Mouse (Mus musculus) adipocyte (in vitro differentiated cells): ENCODE results near the gene Gm10944.

Source experiments
- DNase-seq: peaks from one replicate; pipeline ENCODE4 v3.0.0-alpha.2; 2016; ENCODE audit warnings: low spot score

The Gm10944 gene

GRCm38 (mm10) chr10:10681048-10681447 is at the start of gene Gm10944:
Gene Gm10944, plus strand, starts transcription at chr10:10681348.
- DNase-seq, result no peak

GRCm38 (mm10) chr10:10655991-10656390 is 25.2 kb upstream of the Gm10944 start:
- no peak for DNase-seq

- no peak for DNase-seq
Measured at GRCm38 (mm10) chr10:10656621-10657020, 24.5 kb upstream of the Gm10944 start.

GRCm38 (mm10) chr10:10659161-10659560 is 22.0 kb upstream of the Gm10944 start:
- no peak for DNase-seq

- no peak for DNase-seq
Measured at GRCm38 (mm10) chr10:10659976-10660375, 21.2 kb upstream of the Gm10944 start.

DNA sequence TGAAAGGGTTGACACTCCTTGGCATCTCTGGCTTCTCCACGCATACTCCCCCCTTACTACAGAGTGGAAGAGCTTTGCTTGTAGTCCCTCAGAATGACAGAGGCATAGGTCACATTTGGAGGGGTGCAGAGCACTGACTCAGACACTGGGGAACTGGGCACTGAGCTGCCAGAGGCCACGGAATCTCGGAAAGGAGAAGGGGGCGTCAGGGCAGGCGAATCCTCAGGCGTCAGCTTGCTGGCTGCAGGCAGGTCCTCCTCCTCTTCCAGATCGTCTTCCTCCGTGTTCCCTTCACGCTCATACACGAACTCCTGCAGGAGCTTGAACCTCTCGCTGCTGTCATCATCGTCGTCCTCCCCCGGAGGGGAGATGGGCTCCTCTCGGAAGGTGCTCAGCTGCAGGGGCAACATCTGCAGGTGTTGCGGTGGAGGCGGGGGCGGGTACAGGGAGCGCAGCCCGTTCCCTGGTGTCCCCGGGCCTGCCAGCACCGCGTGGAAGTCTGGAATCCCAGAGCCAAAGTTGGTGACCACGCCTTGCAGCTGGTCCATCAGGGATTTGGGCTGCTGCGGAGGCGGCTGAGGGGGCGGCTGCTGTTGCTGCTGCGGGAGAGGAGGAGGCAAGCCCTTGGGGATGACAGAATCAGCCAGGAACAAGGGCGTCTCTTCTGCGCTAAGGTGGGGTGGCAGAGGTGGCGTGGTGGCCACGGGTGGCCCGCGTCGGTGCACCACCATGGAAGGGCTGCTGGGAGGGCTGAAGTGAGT is 7.9 kb downstream of the Gm10944 start:
- no peak for DNase-seq

- no peak for DNase-seq
Measured at GRCm38 (mm10) chr10:10689668-10690223, 8.6 kb downstream of the Gm10944 start.

DNA sequence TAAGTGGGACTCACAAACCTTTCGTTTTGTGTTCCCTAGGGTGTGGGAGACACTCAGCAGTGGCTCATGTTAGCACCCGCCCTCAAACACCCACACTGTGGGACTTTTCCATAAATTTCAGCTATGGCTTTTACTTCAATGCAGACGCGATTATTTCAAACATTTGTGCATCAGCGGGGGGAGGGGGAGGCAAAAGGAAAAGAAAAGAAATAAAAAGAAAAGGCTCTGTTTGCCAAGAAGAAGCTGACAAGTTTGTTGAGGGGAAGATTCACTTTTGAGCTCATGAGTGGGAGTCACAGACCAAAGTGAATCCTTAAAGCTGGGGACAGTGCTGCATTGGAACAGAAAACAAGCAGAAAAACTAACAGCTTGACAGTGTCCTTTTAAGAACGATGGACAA is 16.3 kb downstream of the Gm10944 start:
- no peak for DNase-seq

DNA sequence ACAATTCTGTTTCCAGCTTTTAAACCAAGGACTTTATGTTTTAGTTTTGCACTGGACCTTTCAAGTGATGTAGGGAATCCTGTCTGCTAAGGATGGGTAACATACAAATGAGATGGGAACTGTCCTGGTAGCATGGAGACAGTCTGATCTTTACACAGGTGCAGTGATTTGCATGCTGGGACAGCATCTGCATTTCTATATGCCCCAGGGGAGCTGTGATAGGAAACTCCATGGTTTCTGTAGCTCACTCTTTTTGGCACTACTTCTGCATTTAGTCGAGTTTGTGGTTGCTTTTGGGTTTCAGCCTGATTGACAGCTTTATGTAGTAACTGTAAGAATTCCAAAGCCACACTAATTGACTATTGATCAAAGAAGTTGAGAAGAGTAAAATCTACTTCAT is 19.8 kb downstream of the Gm10944 start:
- no peak for DNase-seq

- no peak for DNase-seq
Measured at GRCm38 (mm10) chr10:10701326-10701725, 20.2 kb downstream of the Gm10944 start.

DNA sequence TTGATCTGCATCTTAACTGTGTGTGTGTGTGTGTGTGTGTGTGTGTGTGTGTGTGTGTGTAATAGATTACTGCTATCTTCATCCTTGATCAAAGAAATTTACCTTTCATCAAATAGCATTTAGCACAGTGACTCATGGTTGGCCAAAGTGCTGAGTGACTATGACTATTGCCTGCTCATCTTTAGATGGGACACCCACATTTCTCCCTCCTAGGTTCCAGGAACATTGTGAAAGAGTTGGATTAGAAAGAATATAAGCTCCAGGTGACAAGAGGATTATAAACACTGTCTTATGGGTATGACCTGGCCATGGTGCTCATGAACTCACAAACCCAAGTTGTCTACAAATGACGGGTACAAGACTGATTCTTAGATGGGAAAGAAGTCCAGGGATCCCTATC is 26.9 kb downstream of the Gm10944 start:
- no peak for DNase-seq

DNA sequence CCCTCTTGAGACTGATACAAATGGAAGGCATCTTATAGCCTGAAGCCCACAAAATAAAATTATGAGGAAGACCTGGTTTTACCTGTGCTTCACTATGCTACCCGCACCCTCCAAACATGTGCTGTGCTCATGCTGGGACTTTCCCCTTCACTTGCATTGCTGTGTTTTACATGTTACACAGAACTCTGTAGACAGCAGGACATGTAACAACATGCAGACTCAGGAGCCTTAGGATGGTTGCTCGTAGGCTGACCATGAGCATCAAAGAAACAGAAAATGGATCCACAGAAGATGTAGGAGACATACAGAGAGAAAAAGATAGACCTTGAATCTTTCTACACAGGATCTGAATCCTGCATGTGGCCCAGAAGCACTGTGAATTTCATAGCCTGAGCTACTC is 29.2 kb downstream of the Gm10944 start:
- no peak for DNase-seq

- no peak for DNase-seq
Measured at GRCm38 (mm10) chr10:10710837-10711236, 29.7 kb downstream of the Gm10944 start.

DNA sequence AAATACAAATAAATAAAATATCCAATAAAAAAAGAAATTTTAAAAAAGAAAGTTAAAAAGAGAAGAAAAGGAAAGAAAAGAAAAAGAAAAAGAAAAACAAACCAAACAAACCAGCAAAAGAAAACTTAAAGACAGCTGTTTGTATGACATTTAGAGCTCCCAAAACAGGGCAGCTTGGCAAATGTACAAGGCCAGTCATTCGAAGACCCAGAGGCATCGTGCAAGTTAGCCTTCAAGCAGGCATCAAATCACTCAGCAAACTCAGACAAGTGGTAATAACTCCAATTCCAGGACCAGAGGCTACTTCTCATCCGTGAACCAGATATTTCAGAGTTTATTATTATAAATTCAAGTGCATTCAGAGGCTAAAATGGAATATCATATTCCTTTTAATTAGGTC is 45.4 kb downstream of the Gm10944 start:
- DNase-seq, result no peak
